Mouse (Mus musculus) frontal cortex, postnatal 14 days (tissue): ENCODE measurements around the gene Aqp3.

ENCODE experiments used
- DNase-seq, 2 experiments: peaks; one replicate each; pipeline ENCODE4 v3.0.0; 2022; ENCODE audit warnings: low spot score in 2 of 2

Gene Aqp3

GRCm38 (mm10) chr4:41063894-41064673 is 33.9 kb downstream of the Aqp3 start:
- no peak for DNase-seq

GRCm38 (mm10) chr4:41063351-41063750 is 34.6 kb downstream of the Aqp3 start:
- DNase-seq, result no peak

DNA sequence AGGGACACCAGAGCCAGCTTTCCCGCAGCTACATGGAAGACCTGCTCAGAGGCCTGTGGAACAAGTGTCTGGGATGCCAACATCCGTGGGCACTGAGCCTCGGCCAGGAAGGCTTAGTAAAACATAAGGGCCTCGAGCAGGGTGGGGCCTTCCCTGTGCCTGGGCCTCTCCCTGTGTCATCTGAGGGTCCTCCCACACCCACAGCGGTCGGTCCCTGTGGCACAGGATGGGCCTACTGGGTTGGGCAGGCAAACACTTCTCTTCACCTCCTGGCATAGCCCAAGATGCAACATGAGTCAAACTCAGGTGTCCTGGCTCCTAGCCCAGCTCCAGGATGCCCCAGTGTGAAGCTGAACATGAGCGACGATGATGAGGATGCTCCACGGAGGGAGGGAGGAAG is 40.6 kb downstream of the Aqp3 start:
- DNase-seq, result no peak

- no peak for DNase-seq
Measured at GRCm38 (mm10) chr4:41056742-41057332, 41.1 kb downstream of the Aqp3 start.

GRCm38 (mm10) chr4:41056253-41056652 is 41.7 kb downstream of the Aqp3 start:
- no peak for DNase-seq

DNA sequence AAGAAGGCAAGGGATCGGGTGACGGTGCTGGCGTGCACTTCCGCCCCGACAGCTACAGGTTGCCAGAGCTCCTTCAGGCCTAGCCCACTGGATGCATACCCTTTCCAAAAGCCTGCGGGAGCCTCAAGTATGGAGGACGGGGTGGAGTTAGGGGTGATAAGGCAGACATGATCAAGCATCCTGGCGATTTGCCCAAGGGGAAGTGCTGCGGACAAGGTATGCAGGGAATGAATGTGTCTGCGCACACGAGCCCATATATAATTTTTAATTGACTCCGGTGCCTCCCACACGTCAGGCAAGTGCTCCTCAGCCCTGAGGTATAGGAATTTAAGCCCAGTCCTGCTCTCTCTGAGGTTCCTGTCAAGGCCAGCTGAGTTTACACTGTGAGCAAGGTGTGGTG is 42.9 kb downstream of the Aqp3 start:
- no peak for DNase-seq

DNA sequence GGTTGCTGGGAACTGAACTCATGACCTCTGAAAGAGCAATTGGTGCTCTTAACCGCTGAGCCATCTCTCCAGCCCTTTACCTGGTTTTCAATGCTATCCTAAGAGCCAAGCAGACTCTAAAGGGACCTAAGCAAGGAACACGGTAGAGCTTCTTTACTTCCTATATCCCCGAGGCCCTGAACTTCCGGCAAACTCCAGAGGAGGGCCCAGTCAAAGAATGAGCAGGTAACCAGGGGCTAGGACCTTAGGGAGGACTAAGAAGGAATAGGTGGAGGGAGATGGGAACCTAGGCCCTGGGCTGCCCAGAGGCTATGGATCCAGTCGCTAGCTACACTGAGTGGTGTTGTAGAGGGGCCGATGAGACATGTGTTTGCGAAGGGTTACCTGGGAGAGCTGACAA is 46.2 kb downstream of the Aqp3 start:
- DNase-seq, result no peak

DNA sequence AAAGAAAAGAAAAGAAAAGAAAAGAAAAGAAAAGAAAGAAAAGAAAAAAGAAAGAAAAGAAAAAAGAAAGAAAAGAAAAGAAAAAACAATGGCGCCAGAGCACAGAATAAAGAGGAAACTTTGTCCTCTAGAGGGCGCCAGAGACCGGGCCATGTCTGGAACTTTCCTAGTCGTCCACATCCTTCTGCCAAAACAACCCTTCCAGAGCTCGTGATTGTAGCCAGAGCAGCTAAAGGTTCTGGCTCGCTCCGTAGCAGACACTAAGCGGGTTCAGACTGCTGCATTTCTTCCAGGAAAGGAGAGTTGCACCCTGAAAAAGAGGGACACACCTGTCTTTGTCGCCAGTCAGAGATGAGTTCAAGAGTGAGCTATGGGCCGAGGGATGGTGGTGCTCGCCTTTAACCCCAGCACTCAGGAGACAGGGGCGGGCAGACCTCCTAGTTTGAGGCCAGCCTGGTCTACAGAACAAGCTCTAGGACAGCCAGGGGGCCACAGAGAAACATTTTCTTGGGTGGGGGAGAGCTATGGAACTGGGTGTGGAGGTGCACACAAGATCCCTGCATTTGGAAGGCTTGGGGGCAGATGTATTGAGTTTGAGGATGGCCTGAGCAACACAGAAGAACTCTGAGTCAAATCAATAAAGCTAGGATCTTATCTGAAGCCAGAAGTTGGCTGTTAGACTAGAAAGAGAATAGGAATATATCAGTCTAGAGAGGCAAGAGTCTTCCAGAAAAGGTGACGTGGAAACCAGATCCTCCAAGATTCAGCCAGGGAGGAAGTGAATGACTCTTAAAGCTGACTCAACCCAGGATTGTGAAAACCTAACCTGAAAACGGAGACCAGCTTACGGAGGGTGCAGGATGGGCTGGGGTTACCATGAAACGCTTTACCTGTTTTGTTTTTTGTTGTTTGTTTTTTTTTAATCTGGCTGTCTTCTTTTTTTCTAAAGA is 47.0 kb downstream of the Aqp3 start:
- peak; percentile 42 to 78 for DNase-seq

DNA sequence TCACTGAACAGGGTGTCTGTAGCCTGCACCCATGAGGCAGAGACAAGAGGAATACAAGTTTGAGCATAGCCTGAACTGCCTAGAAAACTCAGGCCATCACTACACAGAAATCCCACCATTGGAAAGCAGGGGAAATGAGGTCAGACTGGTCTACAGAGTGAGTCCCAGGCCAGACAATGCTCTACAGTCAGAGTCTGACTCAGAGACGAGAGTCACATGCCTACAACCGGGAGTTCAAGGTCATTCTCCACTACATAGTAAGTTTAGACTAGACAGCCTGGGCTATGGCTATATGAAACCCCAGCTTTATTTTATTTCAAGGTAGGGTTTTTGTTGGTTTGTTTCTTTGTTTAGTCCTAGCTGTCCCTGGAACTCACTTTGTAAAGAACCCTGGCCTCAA is 49.1 kb downstream of the Aqp3 start:
- no peak for DNase-seq

- no peak for DNase-seq
Measured at GRCm38 (mm10) chr4:41047524-41048271, 50.3 kb downstream of the Aqp3 start, which contains the start of gene Aqp7. Aqp7 (minus strand) TSS chr4:41048139.

- no peak for DNase-seq
Measured at GRCm38 (mm10) chr4:41046254-41046795, 51.7 kb downstream of the Aqp3 start.

- no peak for DNase-seq
Measured at GRCm38 (mm10) chr4:41045288-41045687, 52.7 kb downstream of the Aqp3 start.

DNA sequence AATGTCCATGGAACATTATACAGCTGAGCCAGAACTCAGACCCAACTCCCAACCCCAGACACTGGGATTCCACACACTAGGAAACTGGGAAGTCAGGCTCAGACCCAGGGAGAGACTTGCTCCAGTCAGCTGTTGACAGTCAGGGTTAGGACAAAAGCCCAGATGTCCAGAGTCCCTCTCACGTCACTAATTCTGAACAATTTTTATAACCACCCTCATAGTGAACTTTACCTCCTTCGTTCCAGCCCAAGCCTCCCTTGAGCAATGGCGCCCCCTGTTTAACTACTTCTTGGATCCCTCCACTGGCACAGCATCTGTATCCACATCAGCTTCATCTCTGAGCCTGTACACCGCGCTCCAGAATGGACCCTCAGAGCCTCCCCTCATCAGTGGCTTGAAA is 54.0 kb downstream of the Aqp3 start:
- DNase-seq, result no peak

- DNase-seq, result no peak
Measured at GRCm38 (mm10) chr4:41042880-41043279, 55.1 kb downstream of the Aqp3 start.
